Mouse (Mus musculus): ENCODE data around the gene Tln1. TPM values are rescaled to one million over a fixed set of nuclear protein-coding genes. Genes with fewer than 3 reads are reported as not detected.

The Tln1 gene
- total and polyA plus RNA-seq, 3 experiments, result 22.3 to 59.3 (median 50.1) TPM

GRCm38 (mm10) chr4:43591543-43591942 lies 29.1 kb upstream of the Tln1 start:
- no peak overlapping the region for H3K27ac ChIP-seq (ENCODE audit: insufficient read depth, low read depth)
- TF ChIP-seq RAD21 (IDR thresholded peaks at IDR 0.05; ENCODE audit: low read depth, low read length) (no peak), USF1 (IDR thresholded peaks at IDR 0.05; ENCODE audit: low read depth, low read length) (no peak), CHD1 (IDR thresholded peaks at IDR 0.05; ENCODE audit: low read depth, low read length) (no peak), EP300 (IDR thresholded peaks at IDR 0.05; ENCODE audit: low read length) (no peak), GABPA (IDR thresholded peaks at IDR 0.05; ENCODE audit: insufficient replicate concordance, low read depth, low read length) (no peak), NRF1 (IDR thresholded peaks at IDR 0.05; ENCODE audit: low read depth, low read length) (no peak)
- H3K9me3 ChIP-seq (replicated peaks; ENCODE audit: low read length), result no peaks in the 10 kb centered on the region
- no peak overlapping the region for H3K4me2 ChIP-seq (ENCODE audit: insufficient read depth, low read depth, poor library complexity, severe bottlenecking)
- H3K79me2 ChIP-seq (replicated peaks; ENCODE audit: control insufficient read depth, extremely low read depth, insufficient read depth, poor library complexity, severe bottlenecking), result no peaks in the 10 kb centered on the region
- in situ Hi-C loops (cut with MboI; ENCODE audit: low pct_ligation_motif_present, low pct_unique_long_range_greater_than_20kb, low sequenced_read_pairs), result no loop called here
- dilution Hi-C loops (cut with MboI; ENCODE audit: extremely low pct_ligation_motif_present, extremely low pct_unique_long_range_greater_than_20kb, low sequenced_read_pairs), result no loop called here
- H3K4me3 ChIP-seq (replicated peaks in 1 of 3; ENCODE audit: low read depth in 2 of 3, low read length in 2 of 3, poor library complexity in 1 of 3), result no peak overlapping the region
- H3K4me1 ChIP-seq (ENCODE audit: control insufficient read depth in 1 of 2, insufficient read depth in 2 of 2), result no peaks in the 10 kb centered on the region
- H3K36me3 ChIP-seq (replicated peaks in 1 of 2; ENCODE audit: control insufficient read depth in 1 of 2, insufficient read depth in 1 of 2, low read length in 1 of 2), result peaks cover 0 to 10% of the 10 kb centered on the region in 2 experiments
- no peaks in the 10 kb centered on the region for H3K27me3 ChIP-seq (replicated peaks)
- H3K9ac ChIP-seq (ENCODE audit: insufficient read depth, low read depth), result no peak overlapping the region
- no peak for DNase-seq (ENCODE audit: extremely low read depth)

- Histone ChIP-seq H3K4me1 (ENCODE audit: control insufficient read depth in 1 of 2, insufficient read depth in 2 of 2) (no peaks in the 10 kb centered on the region), H3K9me3 (replicated peaks; ENCODE audit: low read length) (no peaks in the 10 kb centered on the region), H3K27ac (ENCODE audit: insufficient read depth, low read depth) (no peak overlapping the region), H3K9ac (ENCODE audit: insufficient read depth, low read depth) (no peak overlapping the region), H3K4me2 (ENCODE audit: insufficient read depth, low read depth, poor library complexity, severe bottlenecking) (no peak overlapping the region), H3K36me3 (replicated peaks in 1 of 2; ENCODE audit: control insufficient read depth in 1 of 2, insufficient read depth in 1 of 2, low read length in 1 of 2) (peaks cover 23 to 47% of the 10 kb centered on the region in 2 experiments), H3K79me2 (replicated peaks; ENCODE audit: control insufficient read depth, extremely low read depth, insufficient read depth, poor library complexity, severe bottlenecking) (no peaks in the 10 kb centered on the region), H3K27me3 (replicated peaks) (no peaks in the 10 kb centered on the region), H3K4me3 (replicated peaks in 1 of 3; ENCODE audit: low read depth in 2 of 3, low read length in 2 of 3, poor library complexity in 1 of 3) (no peak overlapping the region)
- in situ Hi-C loops (cut with MboI; ENCODE audit: low pct_ligation_motif_present, low pct_unique_long_range_greater_than_20kb, low sequenced_read_pairs) (no loop called here), dilution Hi-C loops (cut with MboI; ENCODE audit: extremely low pct_ligation_motif_present, extremely low pct_unique_long_range_greater_than_20kb, low sequenced_read_pairs) (no loop called here)
- DNase-seq (ENCODE audit: extremely low read depth), result no peak
- no peak for TF ChIP-seq RAD21 (IDR thresholded peaks at IDR 0.05; ENCODE audit: low read depth, low read length)
- no peak for TF ChIP-seq PAX5 (IDR thresholded peaks at IDR 0.05; ENCODE audit: low read length)
- 0 out of 2 replicates have a peak, but pooled peaks have one; percentile 9 for TF ChIP-seq BHLHE40 (IDR thresholded peaks at IDR 0.05; ENCODE audit: low read depth, low read length)
Measured at GRCm38 (mm10) chr4:43587681-43588080, 25.2 kb upstream of the Tln1 start.

- no peaks in the 10 kb centered on the region for H3K9me3 ChIP-seq (replicated peaks; ENCODE audit: low read length)
- no peak overlapping the region for H3K9ac ChIP-seq (ENCODE audit: insufficient read depth, low read depth)
- peaks cover 0 to 10% of the 10 kb centered on the region in 2 experiments; a peak in 2 of 4 replicates for H3K4me1 ChIP-seq (ENCODE audit: control insufficient read depth in 1 of 2, insufficient read depth in 2 of 2)
- H3K36me3 ChIP-seq (replicated peaks in 1 of 2; ENCODE audit: control insufficient read depth in 1 of 2, insufficient read depth in 1 of 2, low read length in 1 of 2), result peaks cover 32 to 60% of the 10 kb centered on the region in 2 experiments
- no peaks in the 10 kb centered on the region for H3K27me3 ChIP-seq (replicated peaks)
- DNase-seq (ENCODE audit: extremely low read depth), result no peak
- H3K4me3 ChIP-seq (replicated peaks in 1 of 3; ENCODE audit: low read depth in 2 of 3, low read length in 2 of 3, poor library complexity in 1 of 3), result no peak overlapping the region
- H3K27ac ChIP-seq (ENCODE audit: insufficient read depth, low read depth), result no peak overlapping the region
- H3K4me2 ChIP-seq (ENCODE audit: insufficient read depth, low read depth, poor library complexity, severe bottlenecking), result no peak overlapping the region
- in situ Hi-C loops (cut with MboI; ENCODE audit: low pct_ligation_motif_present, low pct_unique_long_range_greater_than_20kb, low sequenced_read_pairs) (no loop called here), dilution Hi-C loops (cut with MboI; ENCODE audit: extremely low pct_ligation_motif_present, extremely low pct_unique_long_range_greater_than_20kb, low sequenced_read_pairs) (no loop called here)
- no peaks in the 10 kb centered on the region for H3K79me2 ChIP-seq (replicated peaks; ENCODE audit: control insufficient read depth, extremely low read depth, insufficient read depth, poor library complexity, severe bottlenecking)
- no peak for TF ChIP-seq PAX5 (IDR thresholded peaks at IDR 0.05; ENCODE audit: low read length)
- TF ChIP-seq E2F4 (IDR thresholded peaks at IDR 0.05; ENCODE audit: insufficient replicate concordance, low read depth, low read length), result no peak
- TF ChIP-seq MAFK (IDR thresholded peaks at IDR 0.05; ENCODE audit: insufficient replicate concordance, low read length), result no peak
- TF ChIP-seq UBTF (IDR thresholded peaks at IDR 0.05; ENCODE audit: low read depth, low read length), result no peak
- TF ChIP-seq ZMIZ1 (IDR thresholded peaks at IDR 0.05; ENCODE audit: low read depth, low read length), result no peak
- no peak for TF ChIP-seq NRF1 (IDR thresholded peaks at IDR 0.05; ENCODE audit: low read depth, low read length)
- no peak for TF ChIP-seq ELF1 (IDR thresholded peaks at IDR 0.05; ENCODE audit: low read depth, low read length)
- no peak for TF ChIP-seq TBP (conservative IDR thresholded peaks at IDR 0.05; ENCODE audit: low read depth, low read length)
Measured at GRCm38 (mm10) chr4:43586411-43586810, 23.9 kb upstream of the Tln1 start.
